Mouse (Mus musculus) liver, embryonic 14.5 days (tissue): ENCODE data around the gene Rnd3. TPM values are rescaled to one million over a fixed set of nuclear protein-coding genes. Genes with fewer than 3 reads are reported as not detected.

ENCODE experiments used
- ATAC-seq: fragments of 200-750 bp; cut with Nextera tagmentation; 2 replicates; pipeline ENCODE4 v1.8.0; 2017; ENCODE audit warnings: moderate number of reproducible peaks, mild to moderate bottlenecking, moderate library complexity; ENCODE audit not compliant: insufficient read depth
- DNase-seq, 3 experiments: peaks; one replicate each; pipeline ENCODE4 v3.0.0-alpha.2; 2012 to 2013; ENCODE audit warnings: low read depth in 3 of 3, low spot score in 3 of 3
- H3K27ac ChIP-seq: fragments of 300-500 bp; sonication (generic); 2 replicates; pipeline ENCODE4 v1.5.1; 2014; ENCODE audit warnings: moderate library complexity, mild to moderate bottlenecking, control low read depth, inconsistent platforms
- H3K27me3 ChIP-seq: fragments of 300-500 bp; sonication (generic); 2 replicates; pipeline ENCODE4 v1.6.1; 2014; ENCODE audit warnings: mild to moderate bottlenecking, low read length, moderate library complexity; ENCODE audit not compliant: control insufficient read depth, insufficient read depth
- H3K36me3 ChIP-seq: fragments of 300-500 bp; sonication (generic); replicated peaks from 2 replicates; pipeline ENCODE4 v1.6.1; 2014; ENCODE audit warnings: low read depth; ENCODE audit not compliant: control insufficient read depth, insufficient read depth
- H3K4me1 ChIP-seq, 2 experiments: fragments of 200-500 bp in 1 of 2; fragments of 300-500 bp in 1 of 2; sonication (generic) in 1 of 2; replicated peaks; 2 replicates each; pipeline ENCODE4 v1.6.1; 2012 to 2014; ENCODE audit warnings: antibody characterized with exemption in 1 of 2, inconsistent platforms in 1 of 2, low read length in 1 of 2; ENCODE audit not compliant: control insufficient read depth in 2 of 2, insufficient read depth in 2 of 2
- H3K4me2 ChIP-seq: fragments of 300-500 bp; sonication (generic); 2 replicates; pipeline ENCODE4 v1.6.1; 2014; ENCODE audit warnings: low read depth, mild to moderate bottlenecking, control low read depth, moderate library complexity
- H3K4me3 ChIP-seq, 2 experiments: fragments of 200-500 bp in 1 of 2; fragments of 300-500 bp in 1 of 2; sonication (generic) in 1 of 2; 2 replicates each; pipeline ENCODE4 v1.5.1; 2012 to 2014; ENCODE audit warnings: low read depth in 2 of 2, low read length in 2 of 2, mild to moderate bottlenecking in 2 of 2, control low read depth in 1 of 2, inconsistent platforms in 1 of 2, moderate library complexity in 1 of 2; ENCODE audit not compliant: insufficient read depth in 1 of 2
- H3K9ac ChIP-seq: fragments of 300-500 bp; sonication (generic); replicated peaks from 2 replicates; pipeline ENCODE4 v1.6.1; 2014; ENCODE audit warnings: mild to moderate bottlenecking, control low read depth, moderate library complexity
- H3K9me3 ChIP-seq: fragments of 300-500 bp; sonication (generic); 2 replicates; pipeline ENCODE4 v1.6.1; 2016; ENCODE audit warnings: low read length, mixed read lengths; ENCODE audit not compliant: control insufficient read depth
- CTCF ChIP-seq: IDR thresholded peaks from 2 replicates; pipeline ENCODE4 v1.5.1; 2016; ENCODE audit warnings: antibody characterized with exemption, low read depth, control low read depth
- EP300 ChIP-seq: IDR thresholded peaks from 2 replicates; pipeline ENCODE4 v1.6.1; 2016; ENCODE audit warnings: antibody characterized with exemption, low read depth
- WGBS: fragments of 180-500 bp; shearing (Covaris S2); extraction: QIAGEN DNeasy Blood & Tissue Kit; methylation state at CpG from one replicate; pipeline ENCODE4 v1.1.7; 2014; ENCODE audit not compliant: insufficient replicate concordance; 5-methylcytosine and 5-hydroxymethylcytosine counted together
- polyA plus RNA-seq, 2 experiments: library from polyadenylated mRNA; depleted of rRNA in 1 of 2; stranded (reverse) in 1 of 2; unstranded in 1 of 2; fragments of >200 nt; fragmentation: Nextera tagmentation in 1 of 2; extraction: Ambion mirVana in 1 of 2; gene quantifications; 2 replicates each; pipeline versions ENCODE4 v1.2.1 to v1.2.3; 2012 to 2014

The Rnd3 gene
- polyA plus RNA-seq, 2 experiments: 4.8 to 11.7 TPM

- TF ChIP-seq CTCF (no peak), EP300 (no peak)
- H3K27me3 ChIP-seq: no peaks in the 10 kb centered on the region
- H3K4me1 ChIP-seq: peaks cover 0 to 2% of the 10 kb centered on the region in 2 experiments; a peak in 1 of 4 replicates
- H3K36me3 ChIP-seq: no peaks in the 10 kb centered on the region
- H3K4me3 ChIP-seq: no peak overlapping the region
- H3K4me2 ChIP-seq: no peak overlapping the region
- H3K27ac ChIP-seq: no peak overlapping the region
- DNase-seq (no peak), ATAC-seq (no peak)
- no peaks in the 10 kb centered on the region for H3K9me3 ChIP-seq
- H3K9ac ChIP-seq: no peak overlapping the region
- WGBS: 58% methylated on average over 3 of the region's 3 CpGs
These were observed 30.2 kb upstream of the Rnd3 start for GRCm38 (mm10) chr2:51179096-51179495.

- ATAC-seq (no peak), DNase-seq (no peak)
- Histone ChIP-seq H3K27ac (no peak overlapping the region), H3K4me3 (no peak overlapping the region), H3K4me2 (no peak overlapping the region), H3K4me1 (peaks cover 0 to 2% of the 10 kb centered on the region in 2 experiments; a peak in 1 of 4 replicates), H3K36me3 (no peaks in the 10 kb centered on the region), H3K9ac (no peak overlapping the region), H3K27me3 (no peaks in the 10 kb centered on the region), H3K9me3 (no peaks in the 10 kb centered on the region)
- 56% methylated on average over 3 of the region's 3 CpGs for WGBS
- TF ChIP-seq EP300: no peak
- TF ChIP-seq CTCF: no peak
These were observed 28.7 kb upstream of the Rnd3 start for GRCm38 (mm10) chr2:51177615-51178014.

- no peaks in the 10 kb centered on the region for H3K9me3 ChIP-seq
- no peak overlapping the region for H3K27ac ChIP-seq
- H3K36me3 ChIP-seq: no peaks in the 10 kb centered on the region
- H3K4me1 ChIP-seq: peaks cover 0 to 2% of the 10 kb centered on the region in 2 experiments; a peak in 1 of 4 replicates
- ATAC-seq (no peak), DNase-seq (no peak)
- no peak overlapping the region for H3K9ac ChIP-seq
- no peaks in the 10 kb centered on the region for H3K27me3 ChIP-seq
- TF ChIP-seq CTCF (no peak), EP300 (no peak)
- no peak overlapping the region for H3K4me3 ChIP-seq
- 79% methylated on average over 5 of the region's 5 CpGs for WGBS
- H3K4me2 ChIP-seq: no peak overlapping the region
These were observed 26.4 kb upstream of the Rnd3 start for GRCm38 (mm10) chr2:51175276-51175675.

- DNase-seq: no peak
- 57% methylated on average over 2 of the region's 2 CpGs for WGBS
- H3K27ac ChIP-seq: no peak overlapping the region
- H3K9ac ChIP-seq: no peak overlapping the region
- no peak for ATAC-seq
- H3K4me1 ChIP-seq: no peaks in the 10 kb centered on the region
- H3K4me3 ChIP-seq: no peak overlapping the region
- H3K4me2 ChIP-seq: no peak overlapping the region
- TF ChIP-seq CTCF: no peak
- H3K9me3 ChIP-seq: no peaks in the 10 kb centered on the region
- no peaks in the 10 kb centered on the region for H3K36me3 ChIP-seq
- H3K27me3 ChIP-seq: no peaks in the 10 kb centered on the region
These were observed 12.2 kb upstream of the Rnd3 start for GRCm38 (mm10) chr2:51161110-51161509.

- H3K4me2 ChIP-seq: peak overlapping the region; percentile 31
- peaks cover 0 to 5% of the 10 kb centered on the region in 2 experiments; a peak in 2 of 4 replicates for H3K4me1 ChIP-seq
- peak overlapping the region; percentile 56 to 77 for H3K4me3 ChIP-seq
- peak overlapping the region; percentile 55 for H3K9ac ChIP-seq
- H3K27ac ChIP-seq: no peak overlapping the region
- DNase-seq: no peak
- no peak for ATAC-seq
- H3K27me3 ChIP-seq: peaks cover 21% of the 10 kb centered on the region
- H3K36me3 ChIP-seq: no peaks in the 10 kb centered on the region
- no peaks in the 10 kb centered on the region for H3K9me3 ChIP-seq
- WGBS: 0% methylated on average over 20 of the region's 20 CpGs
- TF ChIP-seq EP300 (no peak), CTCF (no peak)
These were observed 457 bp downstream of the Rnd3 start for GRCm38 (mm10) chr2:51148454-51148853.
